In the genomic region with DNA sequence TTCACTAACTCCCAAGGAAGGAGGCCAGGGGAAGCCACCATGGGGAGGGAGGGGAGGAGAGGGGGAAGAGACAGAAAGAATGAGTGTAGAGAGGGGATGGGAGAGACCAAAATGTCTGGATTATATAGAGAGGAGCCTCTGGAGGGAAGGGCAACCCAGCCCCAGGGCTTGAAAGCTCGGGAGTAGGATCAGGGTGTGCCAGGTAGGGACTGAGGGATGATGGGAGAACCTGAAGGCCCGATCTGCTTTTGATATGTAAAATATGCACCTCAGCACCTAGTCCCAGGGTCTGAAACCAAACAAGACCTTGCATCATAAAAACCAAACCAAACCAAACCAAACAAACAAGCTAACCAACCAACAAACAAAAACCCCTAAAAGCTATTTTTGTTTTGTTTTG, we compare ENCODE assay signal across 28 mouse cellular contexts. TPM values are rescaled to one million over a fixed set of nuclear protein-coding genes. Genes with fewer than 3 reads are reported as not detected.
"Had no signal": no experiment of that assay in that cellular context is flagged by ENCODE, and none has a peak within 500 bp of the region (broad histone marks: within the 10 kb centered on the region; RNA-seq: fewer than 3 reads in every experiment).

No protein-coding gene starts in this region.

- H3K4me2 ChIP-seq: heart, embryonic 11.5 days; heart, embryonic 13.5 days; heart, embryonic 15.5 days; hindbrain, embryonic 12.5 days; hindbrain, embryonic 14.5 days; intestine, embryonic 15.5 days; limb, embryonic 13.5 days; limb, embryonic 15.5 days; liver, embryonic 12.5 days had no signal

- H3K9me3 ChIP-seq: heart, embryonic 15.5 days; intestine, embryonic 15.5 days; limb, embryonic 15.5 days had no signal

- ATAC-seq: hindbrain, embryonic 16.5 days; inflammation-experienced regulatory T-cells, adult 6 months; intestine, embryonic 15.5 days; intestine, postnatal 0 days; liver, embryonic 12.5 days had no signal

- H3K9ac ChIP-seq: heart, embryonic 13.5 days; heart, embryonic 15.5 days; hindbrain, embryonic 12.5 days; hindbrain, embryonic 14.5 days; intestine, embryonic 15.5 days; limb, embryonic 13.5 days; limb, embryonic 15.5 days; liver, embryonic 12.5 days; liver, embryonic 14.5 days had no signal

- DNase-seq: gastrocnemius, postnatal 14 days; gastrocnemius, postnatal 36 days; heart, adult 11 months; heart, adult 2 months; heart, postnatal 4 days; kidney, adult 18-20 months; kidney, adult 8-10 months; kidney, postnatal 10 days; kidney, postnatal 25 days; kidney, postnatal 4 days; layer of hippocampus, postnatal 36 days; left cerebral cortex, postnatal 4 days had no signal

- H3K4me1 ChIP-seq: heart, embryonic 13.5 days; heart, embryonic 15.5 days; hindbrain, embryonic 10.5 days; hindbrain, embryonic 12.5 days; intestine, embryonic 15.5 days; limb, embryonic 13.5 days; limb, embryonic 15.5 days; liver, embryonic 12.5 days had no signal

- H3K27ac ChIP-seq: heart, adult 2 months; heart, embryonic 13.5 days; heart, embryonic 15.5 days; hindbrain, embryonic 10.5 days; hindbrain, embryonic 12.5 days; hindbrain, embryonic 14.5 days; intestine, embryonic 15.5 days; layer of hippocampus, adult 2 months; limb, embryonic 13.5 days; limb, embryonic 15.5 days; liver, embryonic 12.5 days; liver, embryonic 14.5 days had no signal

- H3K27me3 ChIP-seq: heart, embryonic 13.5 days; heart, embryonic 15.5 days; hindbrain, embryonic 12.5 days; intestine, embryonic 15.5 days; limb, embryonic 13.5 days; limb, embryonic 15.5 days; liver, embryonic 12.5 days had no signal

- H3K4me3 ChIP-seq: heart, adult 2 months; heart, embryonic 13.5 days; heart, embryonic 15.5 days; hindbrain, embryonic 10.5 days; hindbrain, embryonic 12.5 days; intestine, embryonic 15.5 days; layer of hippocampus, adult 2 months; limb, embryonic 13.5 days; limb, embryonic 15.5 days; liver, embryonic 12.5 days had no signal

- H3K36me3 ChIP-seq: heart, embryonic 13.5 days; heart, embryonic 15.5 days; hindbrain, embryonic 10.5 days; hindbrain, embryonic 12.5 days; intestine, embryonic 15.5 days; limb, embryonic 13.5 days; limb, embryonic 15.5 days; liver, embryonic 12.5 days had no signal

RNA-seq across cellular contexts. Expression of a gene that starts 16.8 kb away (rescaled TPM):
- polyA plus RNA-seq: liver, adult 2 months had no signal
